Mouse (Mus musculus) adrenal gland (tissue): ENCODE measurements around the gene Zfp36l2.

ENCODE experiments used
- intact Hi-C: fragments of 180-260 bp; cut with DNase I; formaldehyde crosslinking; loops from one replicate; pipeline ENCODE4 v1.15.1; 2025

Zfp36l2 gene

GRCm38 (mm10) chr17:84179026-84179972 is 8.4 kb downstream of the Zfp36l2 start:
- intact Hi-C loops, result no loop called here

- intact Hi-C loops, result no loop called here
Observed at GRCm38 (mm10) chr17:84177481-84177880, 10.3 kb downstream of the Zfp36l2 start.

- intact Hi-C loops, result no loop called here
Observed at GRCm38 (mm10) chr17:84176446-84176845, 11.3 kb downstream of the Zfp36l2 start.

GRCm38 (mm10) chr17:84175196-84175595 is 12.6 kb downstream of the Zfp36l2 start:
- intact Hi-C loops, result no loop called here

- intact Hi-C loops, result no loop called here
Observed at GRCm38 (mm10) chr17:84167377-84167776, 20.4 kb downstream of the Zfp36l2 start.

GRCm38 (mm10) chr17:84166135-84166860 is 21.4 kb downstream of the Zfp36l2 start:
- intact Hi-C loops, result no loop called here

GRCm38 (mm10) chr17:84165735-84166134 is 22.0 kb downstream of the Zfp36l2 start:
- intact Hi-C loops, result no loop called here

GRCm38 (mm10) chr17:84164146-84164545 is 23.6 kb downstream of the Zfp36l2 start:
- intact Hi-C loops, result no loop called here

GRCm38 (mm10) chr17:84163066-84163785 is 24.5 kb downstream of the Zfp36l2 start:
- intact Hi-C loops, result no loop called here

GRCm38 (mm10) chr17:84162211-84162760 is 25.5 kb downstream of the Zfp36l2 start:
- intact Hi-C loops, result no loop called here

GRCm38 (mm10) chr17:84161231-84161854 is 26.4 kb downstream of the Zfp36l2 start:
- intact Hi-C loops, result no loop called here

- intact Hi-C loops, result no loop called here
Observed at GRCm38 (mm10) chr17:84158891-84159290, 28.9 kb downstream of the Zfp36l2 start.

- intact Hi-C loops, result no loop called here
Observed at GRCm38 (mm10) chr17:84158461-84158795, 29.3 kb downstream of the Zfp36l2 start.

GRCm38 (mm10) chr17:84157743-84158460 is 29.8 kb downstream of the Zfp36l2 start:
- intact Hi-C loops, result no loop called here

- intact Hi-C loops, result no loop called here
Observed at GRCm38 (mm10) chr17:84156748-84157742, 30.7 kb downstream of the Zfp36l2 start.

- intact Hi-C loops, result no loop called here
Observed at GRCm38 (mm10) chr17:84156227-84156573, 31.5 kb downstream of the Zfp36l2 start.

GRCm38 (mm10) chr17:84155516-84156226 is 32.1 kb downstream of the Zfp36l2 start:
- intact Hi-C loops, result no loop called here

GRCm38 (mm10) chr17:84155029-84155338 is 32.8 kb downstream of the Zfp36l2 start:
- intact Hi-C loops, result no loop called here
